Mouse (Mus musculus) myocyte (in vitro differentiated cells): ENCODE results near the gene Hoxc8.

Experiments
- CEBPB ChIP-seq: IDR thresholded peaks from 2 replicates; pipeline ENCODE4 v1.6.1; 2011; ENCODE audit warnings: mild to moderate bottlenecking, moderate library complexity; ENCODE audit not compliant: poor library complexity, insufficient read depth, severe bottlenecking
- E2F4 ChIP-seq: IDR thresholded peaks from one replicate; pipeline ENCODE4 v1.6.1; 2011; ENCODE audit warnings: mild to moderate bottlenecking, control low read depth, moderate library complexity; ENCODE audit not compliant: insufficient read depth
- MAX ChIP-seq: IDR thresholded peaks from one replicate; pipeline ENCODE4 v1.6.1; 2011; ENCODE audit warnings: low read depth, mild to moderate bottlenecking, control low read depth
- MYOD1 ChIP-seq, 3 experiments: IDR thresholded peaks; one replicate each; pipeline ENCODE4 v1.6.1; 2011; ENCODE audit warnings: control low read depth in 2 of 3, low read depth in 2 of 3, mild to moderate bottlenecking in 2 of 3, moderate library complexity in 1 of 3; ENCODE audit not compliant: insufficient read length in 2 of 3, control insufficient read depth in 1 of 3
- MYOG ChIP-seq, 3 experiments: IDR thresholded peaks; one replicate each; pipeline ENCODE4 v1.6.1; 2011; ENCODE audit warnings: control low read depth in 2 of 3, low read depth in 2 of 3, mild to moderate bottlenecking in 2 of 3; ENCODE audit not compliant: insufficient read length in 2 of 3, control insufficient read depth in 1 of 3, insufficient read depth in 1 of 3
- POLR2A ChIP-seq: IDR thresholded peaks from one replicate; pipeline ENCODE4 v1.6.1; 2011; ENCODE audit warnings: low read depth, mild to moderate bottlenecking, control low read depth, moderate library complexity; ENCODE audit not compliant: insufficient read length
- POLR2AphosphoS2 ChIP-seq: IDR thresholded peaks from one replicate; pipeline ENCODE4 v1.6.1; 2011; ENCODE audit warnings: low read depth, control low read depth; ENCODE audit not compliant: insufficient read length
- USF1 ChIP-seq: IDR thresholded peaks from one replicate; pipeline ENCODE4 v1.6.1; 2011; ENCODE audit warnings: low read depth, mild to moderate bottlenecking, control low read depth, moderate library complexity

DNA sequence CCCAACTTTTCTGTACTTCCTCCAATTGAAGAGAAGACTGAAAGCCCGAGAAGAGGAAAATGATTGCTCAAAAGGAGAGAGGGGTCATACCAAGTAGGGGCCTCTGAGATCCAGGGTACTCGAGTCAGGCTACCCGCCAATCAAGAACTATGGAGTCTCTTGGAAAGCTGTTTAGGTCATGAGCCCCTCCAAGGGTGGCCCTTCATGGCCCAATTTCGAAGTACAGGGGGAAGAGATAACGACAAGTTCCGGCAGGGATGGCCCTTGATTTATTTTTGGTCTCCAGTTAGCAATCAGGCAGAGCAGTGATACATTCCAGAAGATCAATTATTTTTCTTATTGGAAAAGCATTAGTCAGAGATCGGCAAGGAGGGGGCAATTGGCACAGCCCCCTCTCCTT, 1.4 kb downstream of the Hoxc8 start:
- no peak for TF ChIP-seq E2F4
- TF ChIP-seq POLR2A = no peak
- TF ChIP-seq MYOG (IDR thresholded peaks at IDR 0.05; ENCODE audit: control insufficient read depth in 1 of 3, insufficient read depth in 1 of 3, insufficient read length in 2 of 3, low read depth in 2 of 3) = no peak
- no peak for TF ChIP-seq POLR2AphosphoS2
- no peak for TF ChIP-seq USF1
- no peak for TF ChIP-seq MAX
- no peak for TF ChIP-seq CEBPB
- TF ChIP-seq MYOD1 (IDR thresholded peaks at IDR 0.05; ENCODE audit: control insufficient read depth in 1 of 3, insufficient read length in 2 of 3, low read depth in 2 of 3) = no peak
